In the genomic region with DNA sequence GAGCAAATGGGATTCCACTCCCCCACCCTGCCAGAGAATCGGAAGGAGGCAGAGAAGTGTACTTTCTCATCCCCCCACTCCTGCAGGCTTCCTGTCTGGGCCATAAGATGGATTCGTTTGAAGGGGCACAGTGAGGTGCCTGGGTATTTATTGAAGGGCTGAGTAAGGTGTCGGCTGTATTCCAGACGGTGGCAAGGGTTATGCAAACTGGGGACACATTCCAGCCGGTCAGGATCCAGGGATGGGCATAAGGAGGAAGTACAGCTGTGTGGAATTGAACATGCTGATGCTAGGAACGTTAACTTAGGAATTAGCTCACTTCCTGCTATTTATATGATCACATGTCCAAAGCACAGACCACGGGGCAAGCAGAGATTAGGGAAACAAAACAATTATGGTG, we compare ENCODE assay signal across 15 mouse cellular contexts. TPM values are rescaled to one million over a fixed set of nuclear protein-coding genes. Genes with fewer than 3 reads are reported as not detected.
DNase-seq lines count a peak whose midpoint lies in the region; ATAC-seq lines count a peak whose summit lies in the region.
"Had no signal": no experiment of that assay in that cellular context is flagged by ENCODE, and none has a peak within 500 bp of the region (broad histone marks: within the 10 kb centered on the region; RNA-seq: fewer than 3 reads in every experiment).

No protein-coding gene starts in this region.

- ATAC-seq in heart, embryonic 13.5 days (ENCODE audit: extremely low read depth, insufficient number of reproducible peaks, low FRiP score, low TSS enrichment): 0 out of 2 replicates have a peak, but pooled peaks have one; percentile 8
- ATAC-seq in lung, embryonic 16.5 days (ENCODE audit: low read depth): peak; percentile 31; the same call in 1 of the 2 replicates
- ATAC-seq in forebrain, embryonic 15.5 days (replicated peaks): no peak
- ATAC-seq: liver, postnatal 0 days; midbrain, embryonic 15.5 days had no signal

- peak overlapping the region; percentile 26 for H3K4me2 ChIP-seq in heart, embryonic 13.5 days
- no peak overlapping the region for H3K4me2 ChIP-seq in lung, embryonic 16.5 days (ENCODE audit: low read depth, low read length)
- no peak overlapping the region for H3K4me2 ChIP-seq in forebrain, embryonic 15.5 days (replicated peaks)
- H3K4me2 ChIP-seq: hindbrain, embryonic 15.5 days; midbrain, embryonic 15.5 days had no signal

- H3K9ac ChIP-seq in heart, embryonic 13.5 days: no peak overlapping the region
- H3K9ac ChIP-seq in lung, embryonic 16.5 days (ENCODE audit: low read length): no peak overlapping the region
- no peak overlapping the region for H3K9ac ChIP-seq in forebrain, embryonic 15.5 days (replicated peaks)
- H3K9ac ChIP-seq: hindbrain, embryonic 15.5 days; liver, postnatal 0 days; midbrain, embryonic 15.5 days had no signal

- H3K4me1 ChIP-seq in heart, embryonic 13.5 days: peaks cover 44% of the 10 kb centered on the region
- peaks cover 16% of the 10 kb centered on the region for H3K4me1 ChIP-seq in lung, embryonic 16.5 days (replicated peaks; ENCODE audit: control insufficient read depth, insufficient read depth, low read length)
- H3K4me1 ChIP-seq in limb, embryonic 10.5 days: peaks cover 20% of the 10 kb centered on the region
- H3K4me1 ChIP-seq in forebrain, embryonic 15.5 days: peaks cover 8% of the 10 kb centered on the region; the same call in 1 of the 2 replicates

- no peak overlapping the region for H3K4me3 ChIP-seq in heart, embryonic 13.5 days
- H3K4me3 ChIP-seq in lung, embryonic 16.5 days (ENCODE audit: low read length): no peak overlapping the region
- no peak overlapping the region for H3K4me3 ChIP-seq in limb, embryonic 10.5 days
- no peak overlapping the region for H3K4me3 ChIP-seq in forebrain, embryonic 15.5 days
- H3K4me3 ChIP-seq: gastrocnemius, adult 2 months; hindbrain, embryonic 15.5 days; midbrain, embryonic 15.5 days had no signal

- DNase-seq in heart, adult 18-20 months: no peak
- no peak for DNase-seq in lung, postnatal 14 days
- DNase-seq in R1 (ENCODE audit: low read depth, low spot score): peak; percentile 50
- DNase-seq in limb, embryonic 10.5 days (ENCODE audit: low spot score): no peak
- DNase-seq in frontal cortex, postnatal 14 days (ENCODE audit: low spot score in 2 of 2): no peak
- DNase-seq: cerebellum, adult 8-10 months; gastrocnemius, adult 2 months; kidney, postnatal 14 days; left cerebral cortex, postnatal 4 days; liver, postnatal 0 days had no signal

- no peaks in the 10 kb centered on the region for H3K36me3 ChIP-seq in heart, embryonic 13.5 days
- no peaks in the 10 kb centered on the region for H3K36me3 ChIP-seq in lung, embryonic 16.5 days (ENCODE audit: control insufficient read depth, insufficient read depth, low read length)
- no peaks in the 10 kb centered on the region for H3K36me3 ChIP-seq in limb, embryonic 10.5 days
- H3K36me3 ChIP-seq in forebrain, embryonic 15.5 days: no peaks in the 10 kb centered on the region
- H3K36me3 ChIP-seq: hindbrain, embryonic 15.5 days; midbrain, embryonic 15.5 days had no signal

- H3K27me3 ChIP-seq in heart, embryonic 13.5 days (replicated peaks): no peaks in the 10 kb centered on the region
- no peaks in the 10 kb centered on the region for H3K27me3 ChIP-seq in lung, embryonic 16.5 days (ENCODE audit: control insufficient read depth, insufficient read depth, low read depth, low read length)
- no peaks in the 10 kb centered on the region for H3K27me3 ChIP-seq in limb, embryonic 10.5 days (ENCODE audit: low read depth, poor library complexity, severe bottlenecking)
- no peaks in the 10 kb centered on the region for H3K27me3 ChIP-seq in forebrain, embryonic 15.5 days
- H3K27me3 ChIP-seq: hindbrain, embryonic 15.5 days; midbrain, embryonic 15.5 days had no signal

- H3K27ac ChIP-seq in heart, embryonic 13.5 days (replicated peaks): peak overlapping the region; percentile 37; the same call in 1 of the 2 replicates
- no peak overlapping the region for H3K27ac ChIP-seq in lung, embryonic 16.5 days (ENCODE audit: low read length)
- peak overlapping the region; percentile 63 for H3K27ac ChIP-seq in limb, embryonic 10.5 days
- no peak overlapping the region for H3K27ac ChIP-seq in forebrain, embryonic 15.5 days (replicated peaks)
- H3K27ac ChIP-seq: gastrocnemius, adult 2 months; hindbrain, embryonic 15.5 days; midbrain, embryonic 15.5 days had no signal

- no peaks in the 10 kb centered on the region for H3K9me3 ChIP-seq in heart, embryonic 13.5 days
- no peaks in the 10 kb centered on the region for H3K9me3 ChIP-seq in lung, embryonic 16.5 days (ENCODE audit: control insufficient read depth, low read length)
- H3K9me3 ChIP-seq in limb, embryonic 10.5 days (replicated peaks): no peaks in the 10 kb centered on the region
- no peaks in the 10 kb centered on the region for H3K9me3 ChIP-seq in forebrain, embryonic 15.5 days
- H3K9me3 ChIP-seq: hindbrain, embryonic 15.5 days; midbrain, embryonic 15.5 days had no signal

- WGBS in heart, embryonic 13.5 days: 31% methylated on average over 7 of the region's 7 CpGs
- 16% methylated on average over 7 of the region's 7 CpGs for WGBS in lung, embryonic 16.5 days
- WGBS in limb, embryonic 10.5 days: 32% methylated on average over 7 of the region's 7 CpGs
- WGBS in forebrain, embryonic 15.5 days: 51% methylated on average over 7 of the region's 7 CpGs

RNA-seq across cellular contexts. Expression of a gene that starts 9.6 kb away (rescaled TPM):
- polyA plus RNA-seq in heart, embryonic 13.5 days (2015; fragmentation: Nextera tagmentation; extraction: Ambion mirVana): 9.9 and 10.5 TPM in 2 replicates
- total RNA-seq in heart, adult 18-20 months (2021): 1 to 10 TPM; 9.0 to 10.0 TPM
- polyA plus RNA-seq in lung, embryonic 16.5 days (2015; fragmentation: Nextera tagmentation; extraction: Ambion mirVana): 20.4 and 22.1 TPM in 2 replicates
- polyA plus RNA-seq in limb, embryonic 10.5 days (2016; fragmentation: Nextera tagmentation; extraction: Ambion mirVana): 19.4 and 22.0 TPM in 2 replicates
- 8.1 and 8.7 TPM in 2 replicates for polyA plus RNA-seq in forebrain, embryonic 15.5 days (2015; fragmentation: Nextera tagmentation; extraction: Ambion mirVana)

RNA-seq across cellular contexts. Expression of a gene that starts 56.0 kb away (rescaled TPM):
- polyA plus RNA-seq in heart, embryonic 13.5 days (2015; fragmentation: Nextera tagmentation; extraction: Ambion mirVana): 1.1 and 2.9 TPM in 2 replicates
- not detected for total RNA-seq in heart, adult 18-20 months (2021)
- 4.9 and 5.5 TPM in 2 replicates for polyA plus RNA-seq in lung, embryonic 16.5 days (2015; fragmentation: Nextera tagmentation; extraction: Ambion mirVana)
- polyA plus RNA-seq in limb, embryonic 10.5 days (2016; fragmentation: Nextera tagmentation; extraction: Ambion mirVana): 0.10 TPM in 1 of 2 replicates, not detected in the other
- 0.36 and 0.38 TPM in 2 replicates for polyA plus RNA-seq in forebrain, embryonic 15.5 days (2015; fragmentation: Nextera tagmentation; extraction: Ambion mirVana)
- total RNA-seq: gastrocnemius, adult 2 months had no signal

Comparison
In these comparisons a context has a peak if more than half of its experiments do, and no peak if none do; other contexts are left out.
1. H3K27ac ChIP-seq: peak in heart, embryonic 13.5 days (single experiment) and limb, embryonic 10.5 days (single experiment); none in lung, embryonic 16.5 days (single experiment) and forebrain, embryonic 15.5 days (single experiment).